Mouse (Mus musculus): ENCODE measurements at regions not wholly inside any gene's neighbourhood (a gene's known extent, or its start where the extent isn't known, plus 50 kb on each side); places are given as distances from the start of the nearest gene placed in this dataset.

- Histone ChIP-seq H3K4me3 (replicated peaks; ENCODE audit: low read length) (no peak overlapping the region), H3K27me3 (ENCODE audit: control insufficient read depth, insufficient read depth, low read length) (no peaks in the 10 kb centered on the region), H3K9ac (ENCODE audit: low read length) (no peak overlapping the region), H3K4me1 (ENCODE audit: control insufficient read depth, insufficient read depth, low read length) (0 out of 2 replicates have a peak, but pooled peaks cover 5% of the 10 kb centered on the region), H3K27ac (ENCODE audit: low read length) (no peak overlapping the region), H3K36me3 (ENCODE audit: control insufficient read depth, insufficient read depth, low read length) (no peaks in the 10 kb centered on the region), H3K9me3 (replicated peaks; ENCODE audit: control insufficient read depth, low read length) (no peaks in the 10 kb centered on the region), H3K4me2 (ENCODE audit: low read depth, low read length) (no peak overlapping the region)
- WGBS = 45% methylated on average over 7 of the region's 7 CpGs
- no peak for ATAC-seq (ENCODE audit: insufficient read depth, low FRiP score)
These were observed 122.8 kb downstream of the Tmx1 start for GRCm38 (mm10) chr12:70575665-70576064.

- Histone ChIP-seq H3K27ac (ENCODE audit: low read length) (peak overlapping the region; percentile 87), H3K9me3 (replicated peaks; ENCODE audit: control insufficient read depth, low read length) (peaks cover 3% of the 10 kb centered on the region; the same call in 1 of the 2 replicates)
- 46% methylated on average over 4 of the region's 4 CpGs for WGBS
These were observed 124.9 kb downstream of the Tmx1 start for GRCm38 (mm10) chr12:70577769-70578168.

GRCm38 (mm10) chr12:70579328-70579905 is 126.5 kb downstream of the Tmx1 start:
- Histone ChIP-seq H3K4me1 (ENCODE audit: control insufficient read depth, insufficient read depth, low read length) (0 out of 2 replicates have a peak, but pooled peaks cover 5% of the 10 kb centered on the region), H3K36me3 (ENCODE audit: control insufficient read depth, insufficient read depth, low read length) (no peaks in the 10 kb centered on the region), H3K9ac (ENCODE audit: low read length) (no peak overlapping the region), H3K4me2 (ENCODE audit: low read depth, low read length) (no peak overlapping the region), H3K9me3 (replicated peaks; ENCODE audit: control insufficient read depth, low read length) (peaks cover 5% of the 10 kb centered on the region; the same call in 1 of the 2 replicates), H3K4me3 (replicated peaks; ENCODE audit: low read length) (no peak overlapping the region), H3K27ac (ENCODE audit: low read length) (peak overlapping the region; percentile 27; the same call in 1 of the 2 replicates), H3K27me3 (ENCODE audit: control insufficient read depth, insufficient read depth, low read length) (no peaks in the 10 kb centered on the region)
- ATAC-seq (ENCODE audit: insufficient read depth, low FRiP score) = no peak
- 79% methylated on average over 8 of the region's 8 CpGs for WGBS

More at GRCm38 (mm10) chr12:70577769-70578168, 124.9 kb downstream of the Tmx1 start:
- Histone ChIP-seq H3K27me3 (ENCODE audit: control insufficient read depth, insufficient read depth, low read length) (no peaks in the 10 kb centered on the region), H3K9ac (ENCODE audit: low read length) (no peak overlapping the region), H3K36me3 (ENCODE audit: control insufficient read depth, insufficient read depth, low read length) (no peaks in the 10 kb centered on the region), H3K4me3 (replicated peaks; ENCODE audit: low read length) (no peak overlapping the region), H3K4me2 (ENCODE audit: low read depth, low read length) (no peak overlapping the region), H3K4me1 (ENCODE audit: control insufficient read depth, insufficient read depth, low read length) (0 out of 2 replicates have a peak, but pooled peaks cover 5% of the 10 kb centered on the region)
- peak; percentile 72; the same call in 1 of the 2 replicates for ATAC-seq (ENCODE audit: insufficient read depth, low FRiP score)

GRCm38 (mm10) chr12:70586181-70586580 is 133.3 kb downstream of the Tmx1 start:
- WGBS = 81% methylated on average over 2 of the region's 2 CpGs
- Histone ChIP-seq H3K4me3 (replicated peaks; ENCODE audit: low read length) (no peak overlapping the region), H3K36me3 (ENCODE audit: control insufficient read depth, insufficient read depth, low read length) (no peaks in the 10 kb centered on the region), H3K4me2 (ENCODE audit: low read depth, low read length) (no peak overlapping the region), H3K27ac (ENCODE audit: low read length) (no peak overlapping the region), H3K4me1 (ENCODE audit: control insufficient read depth, insufficient read depth, low read length) (no peaks in the 10 kb centered on the region), H3K9ac (ENCODE audit: low read length) (no peak overlapping the region), H3K27me3 (ENCODE audit: control insufficient read depth, insufficient read depth, low read length) (no peaks in the 10 kb centered on the region), H3K9me3 (replicated peaks; ENCODE audit: control insufficient read depth, low read length) (peaks cover 5% of the 10 kb centered on the region; the same call in 1 of the 2 replicates)
- no peak for ATAC-seq (ENCODE audit: insufficient read depth, low FRiP score)

GRCm38 (mm10) chr12:70588234-70588633 is 135.3 kb downstream of the Tmx1 start:
- H3K4me1 ChIP-seq (ENCODE audit: control insufficient read depth, insufficient read depth, low read length) = no peaks in the 10 kb centered on the region
- no peak overlapping the region for H3K9ac ChIP-seq (ENCODE audit: low read length)
- no peak overlapping the region for H3K4me3 ChIP-seq (replicated peaks; ENCODE audit: low read length)
- 28% methylated on average over 3 of the region's 3 CpGs for WGBS
- no peaks in the 10 kb centered on the region for H3K36me3 ChIP-seq (ENCODE audit: control insufficient read depth, insufficient read depth, low read length)
- no peaks in the 10 kb centered on the region for H3K9me3 ChIP-seq (replicated peaks; ENCODE audit: control insufficient read depth, low read length)
- H3K27ac ChIP-seq (ENCODE audit: low read length) = no peak overlapping the region; the same call in 1 of the 2 replicates
- ATAC-seq (ENCODE audit: insufficient read depth, low FRiP score) = no peak
- H3K27me3 ChIP-seq (ENCODE audit: control insufficient read depth, insufficient read depth, low read length) = no peaks in the 10 kb centered on the region
- no peak overlapping the region for H3K4me2 ChIP-seq (ENCODE audit: low read depth, low read length)

GRCm38 (mm10) chr12:70589315-70589742 is 136.4 kb downstream of the Tmx1 start:
- no peaks in the 10 kb centered on the region for H3K9me3 ChIP-seq (replicated peaks; ENCODE audit: control insufficient read depth, low read length)
- no peaks in the 10 kb centered on the region for H3K27me3 ChIP-seq (ENCODE audit: control insufficient read depth, insufficient read depth, low read length)
- 76% methylated on average over 2 of the region's 2 CpGs for WGBS
- H3K36me3 ChIP-seq (ENCODE audit: control insufficient read depth, insufficient read depth, low read length) = no peaks in the 10 kb centered on the region
- no peak overlapping the region for H3K4me2 ChIP-seq (ENCODE audit: low read depth, low read length)
- ATAC-seq (ENCODE audit: insufficient read depth, low FRiP score) = peak; percentile 71; the same call in 1 of the 2 replicates
- H3K27ac ChIP-seq (ENCODE audit: low read length) = peak overlapping the region; percentile 71; the same call in 1 of the 2 replicates
- no peak overlapping the region for H3K9ac ChIP-seq (ENCODE audit: low read length)
- H3K4me1 ChIP-seq (ENCODE audit: control insufficient read depth, insufficient read depth, low read length) = no peaks in the 10 kb centered on the region
- no peak overlapping the region for H3K4me3 ChIP-seq (replicated peaks; ENCODE audit: low read length)

- Histone ChIP-seq H3K27ac (ENCODE audit: low read length) (no peak overlapping the region), H3K4me3 (replicated peaks; ENCODE audit: low read length) (no peak overlapping the region), H3K4me2 (ENCODE audit: low read depth, low read length) (no peak overlapping the region), H3K9me3 (replicated peaks; ENCODE audit: control insufficient read depth, low read length) (no peaks in the 10 kb centered on the region), H3K9ac (ENCODE audit: low read length) (no peak overlapping the region), H3K27me3 (ENCODE audit: control insufficient read depth, insufficient read depth, low read length) (no peaks in the 10 kb centered on the region), H3K36me3 (ENCODE audit: control insufficient read depth, insufficient read depth, low read length) (no peaks in the 10 kb centered on the region), H3K4me1 (ENCODE audit: control insufficient read depth, insufficient read depth, low read length) (no peaks in the 10 kb centered on the region)
- ATAC-seq (ENCODE audit: insufficient read depth, low FRiP score) = no peak
- 66% methylated on average over 12 of the region's 12 CpGs for WGBS
These were observed 137.7 kb downstream of the Tmx1 start for GRCm38 (mm10) chr12:70590456-70591050.

- no peaks in the 10 kb centered on the region for H3K9me3 ChIP-seq (replicated peaks; ENCODE audit: control insufficient read depth, low read length)
- H3K27ac ChIP-seq (ENCODE audit: low read length) = no peak overlapping the region
- H3K36me3 ChIP-seq (ENCODE audit: control insufficient read depth, insufficient read depth, low read length) = no peaks in the 10 kb centered on the region
- WGBS = 80% methylated on average over 4 of the region's 4 CpGs
- H3K4me3 ChIP-seq (replicated peaks; ENCODE audit: low read length) = no peak overlapping the region
- H3K4me1 ChIP-seq (ENCODE audit: control insufficient read depth, insufficient read depth, low read length) = no peaks in the 10 kb centered on the region
- ATAC-seq (ENCODE audit: insufficient read depth, low FRiP score) = no peak
- no peak overlapping the region for H3K4me2 ChIP-seq (ENCODE audit: low read depth, low read length)
- no peak overlapping the region for H3K9ac ChIP-seq (ENCODE audit: low read length)
- no peaks in the 10 kb centered on the region for H3K27me3 ChIP-seq (ENCODE audit: control insufficient read depth, insufficient read depth, low read length)
These were observed 139.9 kb downstream of the Tmx1 start for GRCm38 (mm10) chr12:70592821-70593220.

DNA sequence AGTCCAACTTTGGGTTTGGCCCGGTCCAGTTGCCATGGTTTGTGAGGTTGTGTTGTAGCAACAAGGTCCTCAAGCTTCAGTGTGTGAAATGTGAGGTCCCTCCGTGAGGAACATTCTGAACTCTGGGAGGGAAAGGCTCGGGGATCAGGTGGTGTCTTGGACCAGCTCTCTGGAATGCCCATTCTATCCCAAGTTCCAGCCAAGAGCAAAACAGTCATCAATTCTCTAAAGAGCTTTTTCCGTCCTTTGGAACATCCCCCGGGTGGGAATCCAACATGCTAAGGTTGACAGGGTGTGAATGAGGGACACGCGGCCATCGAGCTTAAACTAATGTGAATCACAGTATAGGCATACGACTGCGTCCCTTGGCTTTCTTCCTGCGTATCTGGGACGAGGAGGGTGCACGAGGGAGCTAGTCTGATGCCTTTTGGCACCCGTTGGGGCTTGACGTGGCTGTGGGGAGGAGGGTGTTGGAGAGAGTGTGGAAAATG is 145.4 kb downstream of the Tmx1 start:
- no peak overlapping the region for H3K4me3 ChIP-seq (replicated peaks; ENCODE audit: low read length)
- WGBS = 83% methylated on average over 15 of the region's 15 CpGs
- 0 out of 2 replicates have a peak, but pooled peaks cover 3% of the 10 kb centered on the region for H3K9me3 ChIP-seq (replicated peaks; ENCODE audit: control insufficient read depth, low read length)
- H3K4me1 ChIP-seq (ENCODE audit: control insufficient read depth, insufficient read depth, low read length) = no peaks in the 10 kb centered on the region
- no peak overlapping the region for H3K9ac ChIP-seq (ENCODE audit: low read length)
- H3K27ac ChIP-seq (ENCODE audit: low read length) = no peak overlapping the region
- ATAC-seq (ENCODE audit: insufficient read depth, low FRiP score) = no peak
- no peak overlapping the region for H3K4me2 ChIP-seq (ENCODE audit: low read depth, low read length)
- no peaks in the 10 kb centered on the region for H3K36me3 ChIP-seq (ENCODE audit: control insufficient read depth, insufficient read depth, low read length)
- no peaks in the 10 kb centered on the region for H3K27me3 ChIP-seq (ENCODE audit: control insufficient read depth, insufficient read depth, low read length)

Data from stomach, embryonic 16.5 days (tissue).